Mouse (Mus musculus) lung, adult 2 months (tissue): ENCODE measurements around the gene Tbxas1.

Experiments
- CTCF ChIP-seq: fragments of 200-500 bp; IDR thresholded peaks from 2 replicates; pipeline ENCODE4 v1.5.1; 2011; ENCODE audit warnings: mild to moderate bottlenecking, low read length, control low read depth; ENCODE audit not compliant: insufficient read depth
- POLR2A ChIP-seq: fragments of 200-500 bp; IDR thresholded peaks from 2 replicates; pipeline ENCODE4 v1.6.1; 2011; ENCODE audit warnings: low read depth, mild to moderate bottlenecking, control low read depth, low read length, borderline replicate concordance; ENCODE audit errors: extremely low read depth

DNA sequence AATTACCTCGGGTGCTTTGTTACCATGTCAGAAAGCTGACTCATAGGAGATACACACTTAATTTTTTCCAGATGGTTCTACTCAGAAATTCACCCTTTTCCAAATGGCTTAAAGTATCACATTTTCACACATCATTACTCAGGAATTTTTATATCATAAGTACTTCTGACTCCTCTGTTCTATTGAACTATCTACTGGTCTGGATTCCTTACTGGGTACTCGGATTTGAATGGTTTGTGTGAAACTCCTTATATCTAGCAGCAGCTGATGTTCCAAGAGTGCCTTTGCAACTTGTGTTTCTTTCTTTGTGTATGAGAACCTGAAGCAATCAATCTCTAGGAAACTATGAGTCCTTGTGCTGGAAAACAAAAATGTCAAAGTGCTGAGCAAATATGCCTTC, 81.4 kb downstream of the Tbxas1 start:
- TF ChIP-seq POLR2A (no peak), CTCF (no peak)
